Comparison of ENCODE assay signal across 14 mouse cellular contexts in genomic region chr2:127525004-127525775, GRCm38 (mm10). TPM values are rescaled to one million over a fixed set of nuclear protein-coding genes. Genes with fewer than 3 reads are reported as not detected.
DNase-seq lines count a peak whose midpoint lies in the region.
"Had no signal": no experiment of that assay in that cellular context is flagged by ENCODE, and none has a peak within 500 bp of the region (broad histone marks: within the 10 kb centered on the region; RNA-seq: fewer than 3 reads in every experiment).

No protein-coding gene starts in this region.

- peak; percentile 89 for DNase-seq in brain, adult 2 months (ENCODE audit: low read depth, low spot score)
- peak; percentile 88 for DNase-seq in cerebellum, adult 11-12 months
- peak; percentile 89 for DNase-seq in cerebellum, adult 9-10 months
- DNase-seq in cerebellum, postnatal 25 days, result peak; percentile 79 to 83
- no peak for DNase-seq in kidney, adult 8-10 months
- DNase-seq in gastrocnemius, postnatal 36 days, result no peak
- DNase-seq in left cerebral cortex, postnatal 14 days (ENCODE audit: low spot score in 2 of 2), result no peak
- DNase-seq in adipocyte (ENCODE audit: low spot score), result no peak
- DNase-seq: adrenal gland, postnatal 10 days; forebrain, postnatal 0 days; gastrocnemius, postnatal 14 days; kidney, adult 11 months had no signal

- intact Hi-C loops in gastrocnemius, postnatal 36 days (cut with DNase I), result no loop called here
- intact Hi-C loops in left cerebral cortex, postnatal 14 days (cut with DNase I), result no loop called here

RNA-seq across cellular contexts. Expression of gene Kcnip3, which starts 3.3 kb away (rescaled TPM):
- under 1 TPM; 0.18 to 0.49 TPM for total RNA-seq in gastrocnemius, postnatal 36 days (2021)
- 10 to 100 TPM; 81.4 to 96.2 TPM for total RNA-seq in left cerebral cortex, postnatal 14 days (2021)

RNA-seq across cellular contexts. Expression of gene Prom2, which starts 16.1 kb away (rescaled TPM):
- total RNA-seq in gastrocnemius, postnatal 36 days (2021), result not detected
- under 1 TPM; 0.08 to 0.18 TPM for total RNA-seq in left cerebral cortex, postnatal 14 days (2021)
- total RNA-seq: forebrain, postnatal 0 days; gastrocnemius, adult 18-20 months; gastrocnemius, postnatal 14 days; granulocyte monocyte progenitor cell, adult 5-6 weeks had no signal

Comparison
In these comparisons a context has a peak if more than half of its experiments do, and no peak if none do; other contexts are left out.
1. DNase-seq: peak in brain, adult 2 months (single experiment), cerebellum, adult 11-12 months (single experiment), cerebellum, adult 9-10 months (single experiment) and cerebellum, postnatal 25 days (2 of 2); none in kidney, adult 8-10 months (0 of 2), gastrocnemius, postnatal 36 days (0 of 2), left cerebral cortex, postnatal 14 days (0 of 2) and adipocyte (single experiment).
2. RNA of gene Kcnip3, which starts 3.3 kb away (total RNA-seq): 81.4 to 96.2 TPM in left cerebral cortex, postnatal 14 days; 0.18 to 0.49 TPM in gastrocnemius, postnatal 36 days; every median in the first group is over 10 times any median in the second.